Mouse (Mus musculus) forebrain, embryonic 13.5 days (tissue): ENCODE measurements around the gene Pilrb1. TPM values are rescaled to one million over a fixed set of nuclear protein-coding genes. Genes with fewer than 3 reads are reported as not detected.
"Not testable (repeated sequence)": the region's sequence is repeated elsewhere in the genome, so short reads cannot be mapped to it uniquely, and the experiment has no call there.

Source experiments
- ATAC-seq: fragments of 200-750 bp; cut with Nextera tagmentation; 2 replicates; pipeline ENCODE4 v1.8.0; 2017
- H3K27ac ChIP-seq: fragments of 300-500 bp; sonication (generic); 2 replicates; pipeline ENCODE4 v1.5.1; 2015; ENCODE audit warnings: inconsistent platforms, mild to moderate bottlenecking, moderate library complexity
- H3K27me3 ChIP-seq: fragments of 300-500 bp; sonication (generic); 2 replicates; pipeline ENCODE4 v1.6.1; 2015; ENCODE audit warnings: mild to moderate bottlenecking, inconsistent platforms
- H3K36me3 ChIP-seq: fragments of 300-500 bp; sonication (generic); 2 replicates; pipeline ENCODE4 v1.6.1; 2015; ENCODE audit warnings: mild to moderate bottlenecking, inconsistent platforms; ENCODE audit not compliant: poor library complexity, severe bottlenecking
- H3K4me1 ChIP-seq: fragments of 300-500 bp; sonication (generic); 2 replicates; pipeline ENCODE4 v1.6.1; 2015; ENCODE audit warnings: inconsistent platforms
- H3K4me2 ChIP-seq: fragments of 300-500 bp; sonication (generic); 2 replicates; pipeline ENCODE4 v1.6.1; 2015; ENCODE audit warnings: inconsistent platforms, mild to moderate bottlenecking, moderate library complexity
- H3K4me3 ChIP-seq: fragments of 300-500 bp; sonication (generic); 2 replicates; pipeline ENCODE4 v1.5.1; 2015; ENCODE audit warnings: mild to moderate bottlenecking, inconsistent platforms
- H3K9ac ChIP-seq: fragments of 300-500 bp; sonication (generic); 2 replicates; pipeline ENCODE4 v1.6.1; 2015; ENCODE audit warnings: mild to moderate bottlenecking, inconsistent platforms
- H3K9me3 ChIP-seq: fragments of 300-500 bp; sonication (generic); replicated peaks from 2 replicates; pipeline ENCODE4 v1.6.1; 2016; ENCODE audit warnings: inconsistent platforms
- WGBS: fragments of 180-500 bp; shearing (Covaris S2); methylation state at CpG from one replicate; pipeline ENCODE4 v1.1.7; 2015; 5-methylcytosine and 5-hydroxymethylcytosine counted together
- polyA plus RNA-seq: library from polyadenylated mRNA; unstranded; fragments of >200 nt; fragmentation: Nextera tagmentation; extraction: Ambion mirVana; gene quantifications from 2 replicates; pipeline ENCODE4 v1.2.1, GENCODE M21; 2015

Gene Pilrb1
- polyA plus RNA-seq, 1 experiment from 2014 or later = not detected

DNA sequence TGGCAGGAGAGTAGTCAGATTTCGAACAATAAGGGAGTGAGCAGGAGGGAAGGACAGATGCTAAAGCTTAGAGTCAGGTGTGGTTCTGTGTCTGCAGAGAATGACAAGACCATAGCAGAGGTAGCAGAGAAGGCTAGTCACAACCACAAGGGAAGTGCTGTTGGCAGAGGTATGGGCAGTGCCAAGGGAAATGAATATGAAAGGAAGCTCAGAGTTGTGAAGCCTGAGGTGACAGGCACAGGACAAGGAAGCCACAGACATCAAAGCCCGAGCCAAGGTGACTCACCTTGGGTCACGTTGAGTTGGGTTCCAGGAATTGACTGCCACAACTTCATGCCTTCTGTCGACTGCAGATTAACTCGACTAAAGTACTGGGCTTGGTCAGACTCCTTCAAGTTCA is 1.0 kb downstream of the Pilrb1 start:
- not testable (repeated sequence) for H3K9ac ChIP-seq, ATAC-seq, H3K4me3 ChIP-seq, H3K27ac ChIP-seq, H3K27me3 ChIP-seq, H3K36me3 ChIP-seq, H3K4me2 ChIP-seq, H3K4me1 ChIP-seq, H3K9me3 ChIP-seq
- WGBS = 77% methylated on average over 5 of the region's 5 CpGs

DNA sequence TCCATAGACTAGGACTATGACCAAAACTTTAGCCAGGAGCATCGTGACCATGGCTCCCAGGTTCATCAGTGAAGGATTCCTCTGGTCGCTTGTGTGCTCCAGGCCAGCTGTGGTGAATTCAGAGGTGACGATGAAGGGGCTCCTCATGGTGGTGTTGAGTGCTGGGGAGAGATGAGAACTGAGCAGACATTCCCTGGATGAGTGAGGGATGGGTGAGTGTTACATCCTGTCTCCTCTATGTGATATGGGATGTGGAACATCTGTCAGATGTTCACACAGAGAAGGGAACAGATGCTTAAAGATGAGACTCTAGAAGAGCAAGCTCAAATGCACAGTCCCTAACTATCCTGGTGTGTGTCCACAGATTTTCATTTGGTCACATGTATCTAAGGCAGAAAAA is 3.0 kb downstream of the Pilrb1 start:
- H3K9me3 ChIP-seq, H3K4me1 ChIP-seq, H3K4me3 ChIP-seq, ATAC-seq, H3K4me2 ChIP-seq, H3K27ac ChIP-seq, H3K36me3 ChIP-seq, H3K27me3 ChIP-seq, H3K9ac ChIP-seq: not testable (repeated sequence)
- 80% methylated on average over 3 of the region's 3 CpGs for WGBS

GRCm38 (mm10) chr5:137850313-137850712 is 7.6 kb downstream of the Pilrb1 start:
- ATAC-seq, H3K4me1 ChIP-seq, H3K4me3 ChIP-seq, H3K4me2 ChIP-seq, H3K9me3 ChIP-seq, H3K27ac ChIP-seq, H3K9ac ChIP-seq, H3K27me3 ChIP-seq, H3K36me3 ChIP-seq: not testable (repeated sequence)
- 89% methylated on average over 1 of the region's 1 CpGs for WGBS

- not testable (repeated sequence) for H3K36me3 ChIP-seq, H3K9me3 ChIP-seq, ATAC-seq, H3K27me3 ChIP-seq, H3K9ac ChIP-seq, H3K4me1 ChIP-seq, H3K4me3 ChIP-seq, H3K27ac ChIP-seq, H3K4me2 ChIP-seq
Measured at GRCm38 (mm10) chr5:137837110-137837509, 20.8 kb downstream of the Pilrb1 start.

DNA sequence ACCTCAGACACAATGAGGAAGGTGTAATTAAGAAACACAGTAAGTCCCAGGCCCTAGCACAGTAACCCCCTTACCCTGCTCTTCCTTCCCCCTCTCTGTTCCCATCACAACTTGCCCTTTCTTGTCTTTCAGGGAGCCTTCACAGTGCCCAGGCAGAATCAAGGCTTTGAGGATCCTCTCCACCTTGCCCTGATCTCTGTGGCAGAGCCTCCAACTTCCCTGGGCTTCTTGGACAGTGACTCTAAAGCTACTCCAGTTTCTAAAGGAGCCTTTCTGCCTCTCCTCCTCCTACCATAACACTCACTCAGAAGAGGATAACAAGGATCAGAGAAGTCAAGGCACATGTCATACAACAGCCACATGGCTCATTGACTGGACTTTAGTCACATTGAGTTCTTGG is 21.3 kb downstream of the Pilrb1 start:
- no peak overlapping the region for H3K27ac ChIP-seq
- no peaks in the 10 kb centered on the region for H3K27me3 ChIP-seq
- no peak for ATAC-seq
- H3K9ac ChIP-seq = no peak overlapping the region
- no peaks in the 10 kb centered on the region for H3K9me3 ChIP-seq
- no peak overlapping the region for H3K4me3 ChIP-seq
- H3K36me3 ChIP-seq = no peaks in the 10 kb centered on the region
- no peak overlapping the region for H3K4me2 ChIP-seq
- H3K4me1 ChIP-seq = no peaks in the 10 kb centered on the region

DNA sequence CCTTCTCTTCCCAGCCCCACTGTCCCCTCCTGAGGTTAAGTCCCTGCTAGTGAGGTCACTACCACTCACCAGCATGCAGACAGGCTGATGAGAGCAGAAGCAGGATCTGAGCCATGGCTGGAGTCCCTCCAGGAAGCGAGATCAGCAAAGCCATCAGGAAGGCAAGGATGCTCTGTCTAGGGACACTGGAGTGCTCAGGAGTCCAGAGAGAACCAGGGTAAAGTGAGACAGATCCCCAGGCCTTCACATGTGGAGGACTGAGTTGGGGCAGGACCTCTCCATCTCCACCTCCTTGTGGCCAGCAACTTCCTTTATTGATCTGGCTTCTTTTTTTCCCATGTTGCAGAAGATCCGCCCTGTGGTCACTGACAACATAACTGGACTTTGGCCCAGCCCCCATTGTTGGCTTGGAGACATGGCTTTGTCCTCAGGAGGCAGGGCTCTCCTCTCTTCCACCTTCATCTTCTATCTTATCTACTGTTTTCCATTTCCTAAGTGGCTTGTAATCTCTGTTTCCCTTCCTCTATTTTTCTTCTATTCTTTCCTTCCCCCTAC is 21.9 kb downstream of the Pilrb1 start, which contains the start of gene Pilra:
TSS of gene Pilra (minus strand) at position 316 of the 555 bp plus-strand sequence.
- ATAC-seq, H3K4me2 ChIP-seq, H3K9me3 ChIP-seq, H3K27ac ChIP-seq, H3K4me1 ChIP-seq, H3K4me3 ChIP-seq, H3K9ac ChIP-seq, H3K27me3 ChIP-seq, H3K36me3 ChIP-seq: not testable (repeated sequence)
- WGBS = 79% methylated on average over 2 of the region's 2 CpGs

- 76% methylated on average over 4 of the region's 4 CpGs for WGBS
- no peak overlapping the region for H3K27ac ChIP-seq
Measured at GRCm38 (mm10) chr5:137833500-137833899, 24.4 kb downstream of the Pilrb1 start.

DNA sequence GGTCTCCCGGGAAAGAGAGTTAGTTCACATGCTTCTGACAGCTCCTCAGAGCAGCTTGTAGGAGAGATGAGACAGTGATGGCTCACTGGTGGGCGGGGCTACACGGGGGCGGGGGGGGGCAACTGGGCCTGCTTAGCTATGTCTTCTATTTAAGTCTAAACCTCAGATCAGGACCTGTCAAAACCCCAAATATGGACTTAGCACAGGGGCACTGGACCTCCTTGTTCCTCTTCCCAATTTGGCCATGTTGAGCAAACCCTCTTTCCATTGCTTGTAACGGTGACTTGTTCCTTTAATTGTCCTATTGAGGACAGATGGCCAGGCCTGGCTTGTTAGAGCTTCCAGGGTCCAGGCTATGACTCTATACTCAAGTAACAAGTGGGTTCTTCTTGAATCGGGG is 26.4 kb downstream of the Pilrb1 start:
- WGBS = 85% methylated on average over 6 of the region's 6 CpGs

More at GRCm38 (mm10) chr5:137833500-137833899, 24.4 kb downstream of the Pilrb1 start:
- Histone ChIP-seq H3K4me3 (no peak overlapping the region), H3K4me1 (no peaks in the 10 kb centered on the region), H3K36me3 (no peaks in the 10 kb centered on the region), H3K9ac (no peak overlapping the region), H3K4me2 (no peak overlapping the region), H3K27me3 (no peaks in the 10 kb centered on the region), H3K9me3 (no peaks in the 10 kb centered on the region)
- ATAC-seq = no peak

DNA sequence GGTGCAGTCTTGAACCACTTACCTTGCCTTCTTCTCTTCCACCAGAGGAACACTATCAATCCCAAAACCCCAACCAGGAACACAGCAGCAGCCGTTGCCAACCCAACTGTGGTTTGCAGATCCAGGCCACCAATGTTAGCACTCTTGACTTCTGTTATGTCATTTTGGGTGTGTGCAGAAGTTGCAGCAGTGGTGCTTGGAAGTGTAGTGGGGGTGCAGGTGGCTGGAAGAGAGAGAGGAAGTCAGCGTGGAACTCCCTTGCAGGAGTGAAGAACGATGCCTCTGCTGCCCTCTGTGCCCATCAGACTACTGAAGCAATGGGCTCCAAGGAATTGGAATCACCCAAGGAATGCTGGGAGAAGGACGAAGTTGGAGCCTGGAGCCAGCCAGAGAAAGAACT is 26.8 kb downstream of the Pilrb1 start:
- H3K4me3 ChIP-seq = no peak overlapping the region
- no peaks in the 10 kb centered on the region for H3K27me3 ChIP-seq
- H3K4me2 ChIP-seq = no peak overlapping the region
- no peaks in the 10 kb centered on the region for H3K36me3 ChIP-seq
- H3K4me1 ChIP-seq = no peaks in the 10 kb centered on the region
- H3K9me3 ChIP-seq = no peaks in the 10 kb centered on the region
- no peak overlapping the region for H3K9ac ChIP-seq
- no peak overlapping the region for H3K27ac ChIP-seq
- no peak for ATAC-seq
- 83% methylated on average over 4 of the region's 4 CpGs for WGBS

More for the DNA sequence above, 26.4 kb downstream of the Pilrb1 start:
- no peaks in the 10 kb centered on the region for H3K36me3 ChIP-seq
- no peak overlapping the region for H3K9ac ChIP-seq
- H3K4me2 ChIP-seq = no peak overlapping the region
- no peak overlapping the region for H3K27ac ChIP-seq
- H3K4me3 ChIP-seq = no peak overlapping the region
- no peaks in the 10 kb centered on the region for H3K4me1 ChIP-seq
- ATAC-seq = no peak
- no peaks in the 10 kb centered on the region for H3K9me3 ChIP-seq
- H3K27me3 ChIP-seq = no peaks in the 10 kb centered on the region

DNA sequence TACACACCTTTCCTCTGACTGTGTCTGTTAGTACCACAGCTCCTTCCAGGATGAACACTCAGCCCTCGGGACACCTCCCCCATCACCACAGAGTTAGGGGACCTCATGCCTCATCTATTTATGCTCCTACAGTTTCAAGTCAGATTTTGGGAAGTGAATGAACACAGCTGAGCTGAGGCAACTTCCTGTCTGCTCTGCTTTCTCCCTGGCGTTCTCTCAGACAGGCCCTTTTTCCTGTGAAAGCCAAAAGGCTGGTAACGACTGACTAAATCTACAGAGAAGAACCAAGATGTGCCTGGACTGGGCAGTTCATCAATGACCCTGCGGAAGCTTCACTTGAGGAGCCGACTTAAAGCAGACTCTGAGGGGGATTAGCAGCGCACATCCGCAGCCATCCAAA is 27.7 kb downstream of the Pilrb1 start:
- H3K4me1 ChIP-seq = no peaks in the 10 kb centered on the region
- no peaks in the 10 kb centered on the region for H3K27me3 ChIP-seq
- no peak overlapping the region for H3K4me2 ChIP-seq
- no peaks in the 10 kb centered on the region for H3K9me3 ChIP-seq
- H3K36me3 ChIP-seq = no peaks in the 10 kb centered on the region
- H3K4me3 ChIP-seq = no peak overlapping the region
- H3K27ac ChIP-seq = no peak overlapping the region
- no peak for ATAC-seq
- H3K9ac ChIP-seq = no peak overlapping the region
- 86% methylated on average over 7 of the region's 7 CpGs for WGBS

GRCm38 (mm10) chr5:137828694-137829093 is 29.2 kb downstream of the Pilrb1 start:
- Histone ChIP-seq H3K4me2 (no peak overlapping the region), H3K36me3 (no peaks in the 10 kb centered on the region), H3K4me3 (no peak overlapping the region), H3K4me1 (no peaks in the 10 kb centered on the region), H3K27me3 (no peaks in the 10 kb centered on the region), H3K9me3 (no peaks in the 10 kb centered on the region), H3K27ac (no peak overlapping the region), H3K9ac (no peak overlapping the region)
- WGBS = 87% methylated on average over 6 of the region's 6 CpGs
- no peak for ATAC-seq

GRCm38 (mm10) chr5:137826421-137826820 is 31.5 kb downstream of the Pilrb1 start:
- no peaks in the 10 kb centered on the region for H3K9me3 ChIP-seq
- H3K36me3 ChIP-seq = no peaks in the 10 kb centered on the region
- no peak overlapping the region for H3K4me2 ChIP-seq
- no peak for ATAC-seq
- no peak overlapping the region for H3K9ac ChIP-seq
- no peak overlapping the region for H3K27ac ChIP-seq
- no peaks in the 10 kb centered on the region for H3K4me1 ChIP-seq
- no peak overlapping the region for H3K4me3 ChIP-seq
- H3K27me3 ChIP-seq = no peaks in the 10 kb centered on the region
- WGBS = 80% methylated on average over 7 of the region's 7 CpGs

GRCm38 (mm10) chr5:137825971-137826370 is 31.9 kb downstream of the Pilrb1 start:
- no peaks in the 10 kb centered on the region for H3K27me3 ChIP-seq
- H3K36me3 ChIP-seq = no peaks in the 10 kb centered on the region
- no peaks in the 10 kb centered on the region for H3K9me3 ChIP-seq
- H3K9ac ChIP-seq = no peak overlapping the region
- H3K4me2 ChIP-seq = no peak overlapping the region
- no peak for ATAC-seq
- H3K27ac ChIP-seq = no peak overlapping the region
- no peak overlapping the region for H3K4me3 ChIP-seq
- no peaks in the 10 kb centered on the region for H3K4me1 ChIP-seq
- 85% methylated on average over 2 of the region's 2 CpGs for WGBS
